Mouse (Mus musculus) cerebellum, adult 2 months (tissue): ENCODE data around the gene Cilp.

ENCODE experiments used
- CTCF ChIP-seq: fragments of 200-500 bp; IDR thresholded peaks from 2 replicates; pipeline ENCODE4 v1.5.1; 2011; ENCODE audit warnings: low read depth, mild to moderate bottlenecking, control low read depth, low read length, moderate library complexity, borderline replicate concordance; ENCODE audit not compliant: insufficient read depth
- POLR2A ChIP-seq: fragments of 200-500 bp; IDR thresholded peaks from 2 replicates; pipeline ENCODE4 v1.6.1; 2011; ENCODE audit warnings: low read length, control low read depth, borderline replicate concordance; ENCODE audit not compliant: insufficient read depth

DNA sequence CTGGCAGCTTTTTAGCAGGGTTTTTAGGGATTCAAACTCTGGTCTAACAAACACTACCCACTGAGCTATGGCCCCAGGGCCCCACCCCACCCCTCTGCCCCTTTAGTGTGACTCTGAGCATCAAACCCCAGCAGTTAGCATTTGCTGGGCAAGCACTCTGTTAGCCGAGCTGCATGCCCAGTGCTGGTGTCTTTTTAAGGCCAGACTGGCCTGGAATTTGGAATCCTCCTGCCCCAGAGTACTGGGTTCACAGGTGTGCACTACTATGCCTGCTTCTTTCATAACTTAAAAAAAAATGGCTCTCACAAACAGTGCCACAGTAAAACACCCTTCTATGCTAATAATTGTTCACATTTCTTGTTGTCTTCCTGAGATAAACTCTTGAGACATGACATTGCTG, 46.1 kb upstream of the Cilp start:
- no peak for TF ChIP-seq CTCF
- TF ChIP-seq POLR2A = no peak
